Mouse (Mus musculus): ENCODE measurements around the gene Eqtn.

The Eqtn gene

GRCm38 (mm10) chr4:94928743-94929142 lies at the start of gene Eqtn:
Gene Eqtn (minus strand): TSS chr4:94928843.
- in situ Hi-C loops (cut with MboI; ENCODE audit: unreplicated experiment in 2 of 2) = no loop called here

- in situ Hi-C loops (cut with MboI; ENCODE audit: unreplicated experiment in 2 of 2) = no loop called here
Measured at GRCm38 (mm10) chr4:94973321-94973720, 44.7 kb upstream of the Eqtn start.

GRCm38 (mm10) chr4:94952773-94953172 lies 24.1 kb upstream of the Eqtn start:
- in situ Hi-C loops (cut with MboI; ENCODE audit: unreplicated experiment in 2 of 2) = no loop called here

GRCm38 (mm10) chr4:94941221-94941855 lies 12.7 kb upstream of the Eqtn start:
- in situ Hi-C loops (cut with MboI; ENCODE audit: unreplicated experiment in 2 of 2) = no loop called here

- in situ Hi-C loops (cut with MboI; ENCODE audit: unreplicated experiment in 2 of 2) = loop anchor here (5.0 kb wide), 1 partner anchor 234 kb away; no protein-coding TSS in a partner anchor
Measured at GRCm38 (mm10) chr4:94901780-94902179, 26.9 kb downstream of the Eqtn start.

GRCm38 (mm10) chr4:94900744-94901143 lies 27.9 kb downstream of the Eqtn start:
- in situ Hi-C loops (cut with MboI; ENCODE audit: unreplicated experiment in 2 of 2) = loop anchor here (5.0 kb wide), 1 partner anchor 233 kb away; no protein-coding TSS in a partner anchor

Measured in v-Abl transformed pro-B cells (cell line).